Mouse (Mus musculus): ENCODE results near the gene Il15ra. TPM values are rescaled to one million over a fixed set of nuclear protein-coding genes. Genes with fewer than 3 reads are reported as not detected.

Il15ra gene
- polyA plus RNA-seq, 1 experiment, result not detected

- WGBS, result 18% methylated on average over 3 of the region's 3 CpGs
- H3K27ac ChIP-seq (ENCODE audit: insufficient read depth, low read depth, low read length), result no peak overlapping the region
Observed at GRCm38 (mm10) chr2:11672144-11672543, 32.9 kb upstream of the Il15ra start.

GRCm38 (mm10) chr2:11679626-11680025, 25.5 kb upstream of the Il15ra start:
- 85% methylated on average over 7 of the region's 7 CpGs for WGBS

More at GRCm38 (mm10) chr2:11672144-11672543, 32.9 kb upstream of the Il15ra start:
- Histone ChIP-seq H3K4me1 (ENCODE audit: control insufficient read depth, insufficient read depth, low read length) (no peaks in the 10 kb centered on the region), H3K4me3 (ENCODE audit: insufficient read depth, low read depth, low read length) (no peak overlapping the region)
- TF ChIP-seq CTCF (IDR thresholded peaks at IDR 0.05; ENCODE audit: insufficient read depth, low read depth, low read length) (no peak), POLR2A (IDR thresholded peaks at IDR 0.05; ENCODE audit: insufficient read depth, low read depth, low read length) (no peak)

GRCm38 (mm10) chr2:11682712-11683111, 22.4 kb upstream of the Il15ra start:
- no peaks in the 10 kb centered on the region for H3K4me1 ChIP-seq (ENCODE audit: control insufficient read depth, insufficient read depth, low read length)
- no peak overlapping the region for H3K4me3 ChIP-seq (ENCODE audit: insufficient read depth, low read depth, low read length)
- no peak for TF ChIP-seq POLR2A (IDR thresholded peaks at IDR 0.05; ENCODE audit: insufficient read depth, low read depth, low read length)
- TF ChIP-seq CTCF (IDR thresholded peaks at IDR 0.05; ENCODE audit: insufficient read depth, low read depth, low read length), result no peak
- 61% methylated on average over 4 of the region's 4 CpGs for WGBS
- H3K27ac ChIP-seq (ENCODE audit: insufficient read depth, low read depth, low read length), result no peak overlapping the region

More at GRCm38 (mm10) chr2:11679626-11680025, 25.5 kb upstream of the Il15ra start:
- Histone ChIP-seq H3K27ac (ENCODE audit: insufficient read depth, low read depth, low read length) (no peak overlapping the region), H3K4me3 (ENCODE audit: insufficient read depth, low read depth, low read length) (no peak overlapping the region), H3K4me1 (ENCODE audit: control insufficient read depth, insufficient read depth, low read length) (no peaks in the 10 kb centered on the region)
- TF ChIP-seq POLR2A (IDR thresholded peaks at IDR 0.05; ENCODE audit: insufficient read depth, low read depth, low read length) (no peak), CTCF (IDR thresholded peaks at IDR 0.05; ENCODE audit: insufficient read depth, low read depth, low read length) (no peak)

GRCm38 (mm10) chr2:11686512-11686911, 18.6 kb upstream of the Il15ra start:
- Histone ChIP-seq H3K4me1 (ENCODE audit: control insufficient read depth, insufficient read depth, low read length) (no peaks in the 10 kb centered on the region), H3K27ac (ENCODE audit: insufficient read depth, low read depth, low read length) (no peak overlapping the region), H3K4me3 (ENCODE audit: insufficient read depth, low read depth, low read length) (no peak overlapping the region)
- 76% methylated on average over 4 of the region's 4 CpGs for WGBS
- TF ChIP-seq CTCF (IDR thresholded peaks at IDR 0.05; ENCODE audit: insufficient read depth, low read depth, low read length) (no peak), POLR2A (IDR thresholded peaks at IDR 0.05; ENCODE audit: insufficient read depth, low read depth, low read length) (no peak)

GRCm38 (mm10) chr2:11687436-11687835, 17.7 kb upstream of the Il15ra start:
- no peak overlapping the region for H3K4me3 ChIP-seq (ENCODE audit: insufficient read depth, low read depth, low read length)
- no peak overlapping the region for H3K27ac ChIP-seq (ENCODE audit: insufficient read depth, low read depth, low read length)
- TF ChIP-seq CTCF (IDR thresholded peaks at IDR 0.05; ENCODE audit: insufficient read depth, low read depth, low read length), result no peak
- no peak for TF ChIP-seq POLR2A (IDR thresholded peaks at IDR 0.05; ENCODE audit: insufficient read depth, low read depth, low read length)
- WGBS, result 16% methylated on average over 3 of the region's 3 CpGs
- H3K4me1 ChIP-seq (ENCODE audit: control insufficient read depth, insufficient read depth, low read length), result no peaks in the 10 kb centered on the region

GRCm38 (mm10) chr2:11690201-11690890, 14.7 kb upstream of the Il15ra start:
- Histone ChIP-seq H3K4me1 (ENCODE audit: control insufficient read depth, insufficient read depth, low read length) (no peaks in the 10 kb centered on the region), H3K4me3 (ENCODE audit: insufficient read depth, low read depth, low read length) (no peak overlapping the region), H3K27ac (ENCODE audit: insufficient read depth, low read depth, low read length) (no peak overlapping the region)
- TF ChIP-seq CTCF (IDR thresholded peaks at IDR 0.05; ENCODE audit: insufficient read depth, low read depth, low read length), result no peak
- TF ChIP-seq POLR2A (IDR thresholded peaks at IDR 0.05; ENCODE audit: insufficient read depth, low read depth, low read length), result no peak
- 71% methylated on average over 8 of the region's 8 CpGs for WGBS

- Histone ChIP-seq H3K4me1 (ENCODE audit: control insufficient read depth, insufficient read depth, low read length) (no peaks in the 10 kb centered on the region), H3K27ac (ENCODE audit: insufficient read depth, low read depth, low read length) (no peak overlapping the region), H3K4me3 (ENCODE audit: insufficient read depth, low read depth, low read length) (no peak overlapping the region)
- WGBS, result 96% methylated on average over 4 of the region's 4 CpGs
- TF ChIP-seq POLR2A (IDR thresholded peaks at IDR 0.05; ENCODE audit: insufficient read depth, low read depth, low read length), result no peak
- TF ChIP-seq CTCF (IDR thresholded peaks at IDR 0.05; ENCODE audit: insufficient read depth, low read depth, low read length), result no peak
Observed at GRCm38 (mm10) chr2:11693352-11693751, 11.7 kb upstream of the Il15ra start.

GRCm38 (mm10) chr2:11694104-11694503, 11.0 kb upstream of the Il15ra start:
- 75% methylated on average over 2 of the region's 2 CpGs for WGBS
- TF ChIP-seq CTCF (IDR thresholded peaks at IDR 0.05; ENCODE audit: insufficient read depth, low read depth, low read length), result no peak
- no peak for TF ChIP-seq POLR2A (IDR thresholded peaks at IDR 0.05; ENCODE audit: insufficient read depth, low read depth, low read length)
- Histone ChIP-seq H3K4me3 (ENCODE audit: insufficient read depth, low read depth, low read length) (no peak overlapping the region), H3K27ac (ENCODE audit: insufficient read depth, low read depth, low read length) (no peak overlapping the region), H3K4me1 (ENCODE audit: control insufficient read depth, insufficient read depth, low read length) (no peaks in the 10 kb centered on the region)

- Histone ChIP-seq H3K4me3 (ENCODE audit: insufficient read depth, low read depth, low read length) (no peak overlapping the region), H3K4me1 (ENCODE audit: control insufficient read depth, insufficient read depth, low read length) (no peaks in the 10 kb centered on the region), H3K27ac (ENCODE audit: insufficient read depth, low read depth, low read length) (no peak overlapping the region)
- WGBS, result 71% methylated on average over 2 of the region's 2 CpGs
- TF ChIP-seq CTCF (IDR thresholded peaks at IDR 0.05; ENCODE audit: insufficient read depth, low read depth, low read length), result no peak
- no peak for TF ChIP-seq POLR2A (IDR thresholded peaks at IDR 0.05; ENCODE audit: insufficient read depth, low read depth, low read length)
Observed at GRCm38 (mm10) chr2:11695867-11696266, 9.2 kb upstream of the Il15ra start.
